Mouse (Mus musculus) gastrocnemius, adult 2 months (tissue): Measurements from ENCODE around the gene Rpl3l. TPM values are rescaled to one million over a fixed set of nuclear protein-coding genes. Genes with fewer than 3 reads are reported as not detected.

Experiments
- DNase-seq: peaks from one replicate; pipeline ENCODE4 v3.0.0; 2022
- H3K27ac ChIP-seq: fragments of 200-600 bp; 2 replicates; pipeline ENCODE4 v1.8.1; 2022; ENCODE audit warnings: mild to moderate bottlenecking
- H3K4me3 ChIP-seq: fragments of 200-600 bp; 2 replicates; pipeline ENCODE4 v1.8.1; 2022; ENCODE audit warnings: mild to moderate bottlenecking, moderate library complexity
- CTCF ChIP-seq: fragments of 200-600 bp; IDR thresholded peaks from 2 replicates; pipeline ENCODE4 v1.8.1; 2022; ENCODE audit warnings: antibody characterized with exemption, mild to moderate bottlenecking, moderate library complexity
- intact Hi-C: fragments of 180-260 bp; cut with DNase I; formaldehyde crosslinking; loops from one replicate; pipeline ENCODE4 v1.15.1; 2025
- total RNA-seq, 2 experiments: library from RNA; stranded (reverse); gene quantifications; 2 replicates each; pipeline ENCODE4 v1.2.3; 2021

The Rpl3l gene
- total RNA-seq, 2 experiments from 2014 or later = 753 to 889 TPM

GRCm38 (mm10) chr17:24722220-24722924 lies 5.2 kb upstream of the Rpl3l start:
- H3K27ac ChIP-seq = peak overlapping the region; percentile 51
- intact Hi-C loops = no loop called here
- DNase-seq = no peak
- peak overlapping the region; percentile 98 for H3K4me3 ChIP-seq
- TF ChIP-seq CTCF = no peak

DNA sequence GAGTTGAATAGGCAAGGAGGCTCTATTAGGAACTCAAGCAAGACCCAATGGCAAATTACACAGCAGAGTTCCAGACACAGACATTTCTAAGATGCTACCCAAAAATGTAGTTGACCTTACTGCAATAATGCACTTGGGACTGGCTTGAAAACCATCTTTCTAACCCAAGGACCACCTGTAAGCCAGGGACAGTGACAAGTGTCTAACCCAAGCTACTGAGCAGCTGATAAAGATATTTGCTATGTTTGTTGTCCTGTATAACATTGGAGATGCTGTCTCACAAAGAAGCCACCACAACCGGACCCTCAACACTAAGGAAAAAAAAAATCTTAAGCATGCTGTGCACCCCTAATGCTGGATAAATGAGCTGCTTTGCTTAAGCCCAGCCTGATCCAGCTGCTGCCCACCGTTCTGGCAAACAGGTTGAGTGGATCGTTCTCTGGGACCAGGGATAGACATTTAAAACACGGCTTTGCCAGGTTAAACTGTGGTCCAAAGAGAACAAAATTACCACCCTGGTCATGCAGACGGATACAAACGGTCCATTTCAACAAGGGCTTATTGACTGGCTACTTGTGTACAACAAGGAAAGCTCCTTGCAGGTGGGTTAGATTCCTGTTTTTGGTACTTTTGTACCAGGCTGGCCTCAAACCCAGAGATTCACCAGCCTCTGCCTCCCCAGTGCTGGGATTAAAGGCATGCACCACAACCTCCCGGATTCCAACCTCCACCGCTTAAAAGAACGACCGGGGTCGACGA lies 4.3 kb upstream of the Rpl3l start:
- intact Hi-C loops = no loop called here
- Histone ChIP-seq H3K27ac (peak overlapping the region; percentile 97), H3K4me3 (peak overlapping the region; percentile 98)
- no peak for DNase-seq
- TF ChIP-seq CTCF = no peak

DNA sequence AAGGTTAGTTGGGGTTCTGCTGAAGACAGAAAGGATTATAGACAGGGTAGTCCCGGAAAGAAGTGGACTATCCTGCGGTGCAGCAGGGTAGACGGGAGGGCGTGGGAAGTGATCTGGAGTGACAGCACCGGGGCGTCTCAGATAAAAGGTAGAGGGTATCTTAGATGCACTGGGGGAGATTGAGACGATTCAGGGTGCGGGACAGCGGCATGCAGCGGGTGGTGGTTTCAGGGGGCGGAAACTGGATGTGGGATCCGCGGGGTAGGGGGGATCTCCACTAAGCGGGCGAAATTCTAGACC lies 3.8 kb upstream of the Rpl3l start:
- DNase-seq = no peak
- TF ChIP-seq CTCF = no peak
- peak overlapping the region; percentile 97 for H3K27ac ChIP-seq
- intact Hi-C loops = no loop called here
- H3K4me3 ChIP-seq = peak overlapping the region; percentile 98

DNA sequence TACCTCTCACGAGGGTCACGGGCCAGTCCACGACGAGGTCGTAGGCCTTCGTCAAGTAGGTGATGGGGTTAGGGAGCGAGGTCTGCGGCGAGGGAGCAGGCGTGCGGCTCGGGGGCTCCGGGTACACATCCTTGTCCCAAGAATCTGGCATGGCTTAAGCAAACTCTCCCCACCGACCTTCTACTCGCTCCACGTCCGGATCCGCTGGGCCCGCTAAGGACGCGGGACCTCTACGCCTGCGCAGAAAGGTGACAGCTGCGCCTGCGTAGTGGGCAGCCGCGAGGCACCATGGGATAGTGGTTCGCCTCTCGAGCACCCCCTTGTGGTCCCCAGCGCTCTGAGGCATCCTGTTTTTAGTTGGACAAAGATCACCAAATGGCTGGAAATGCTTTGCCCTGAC lies 3.4 kb upstream of the Rpl3l start, which contains the start of gene Ndufb10:
Ndufb10 (minus strand) TSS at position 295 of the 400 bp plus-strand sequence.
- TF ChIP-seq CTCF = peak; percentile 95
- DNase-seq = peak; percentile 98

GRCm38 (mm10) chr17:24725637-24726390 lies 1.8 kb upstream of the Rpl3l start:
- DNase-seq = no peak
- intact Hi-C loops = no loop called here
- Histone ChIP-seq H3K27ac (peak overlapping the region; percentile 98), H3K4me3 (no peak overlapping the region)
- TF ChIP-seq CTCF = peak; percentile 35; the same call in 1 of the 2 replicates

More for the DNA sequence above, 3.4 kb upstream of the Rpl3l start, which contains the start of gene Ndufb10:
- Histone ChIP-seq H3K4me3 (peak within 1 kb of the TSS; percentile 98), H3K27ac (peak within 1 kb of the TSS; percentile 97)
- intact Hi-C loops = no loop called here

DNA sequence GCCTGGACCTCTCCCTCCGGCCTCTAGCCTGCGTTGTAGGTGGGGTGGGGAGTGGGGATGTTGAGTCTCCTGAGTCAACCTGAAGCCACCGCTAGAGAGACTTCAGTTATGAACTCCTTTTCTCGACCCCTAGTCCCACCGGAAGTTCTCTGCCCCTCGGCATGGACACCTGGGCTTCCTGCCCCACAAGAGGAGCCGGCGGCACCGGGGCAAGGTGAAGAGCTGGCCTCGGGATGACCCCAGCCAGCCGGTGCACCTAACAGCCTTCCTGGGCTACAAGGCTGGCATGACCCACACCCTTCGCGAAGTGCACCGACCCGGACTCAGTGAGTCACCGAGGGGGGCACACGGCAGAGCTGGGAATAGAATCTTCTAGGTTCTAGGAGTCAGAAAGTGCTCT lies 564 bp downstream of the Rpl3l start:
- no peak for TF ChIP-seq CTCF
- intact Hi-C loops = no loop called here
- Histone ChIP-seq H3K27ac (peak overlapping the region; percentile 98), H3K4me3 (peak overlapping the region; percentile 78)
- DNase-seq = peak; percentile 72

GRCm38 (mm10) chr17:24729067-24729466 lies 1.4 kb downstream of the Rpl3l start:
- peak overlapping the region; percentile 98 for H3K27ac ChIP-seq
- H3K4me3 ChIP-seq = peak overlapping the region; percentile 78
- DNase-seq = peak; percentile 81
- TF ChIP-seq CTCF = no peak
- intact Hi-C loops = no loop called here

DNA sequence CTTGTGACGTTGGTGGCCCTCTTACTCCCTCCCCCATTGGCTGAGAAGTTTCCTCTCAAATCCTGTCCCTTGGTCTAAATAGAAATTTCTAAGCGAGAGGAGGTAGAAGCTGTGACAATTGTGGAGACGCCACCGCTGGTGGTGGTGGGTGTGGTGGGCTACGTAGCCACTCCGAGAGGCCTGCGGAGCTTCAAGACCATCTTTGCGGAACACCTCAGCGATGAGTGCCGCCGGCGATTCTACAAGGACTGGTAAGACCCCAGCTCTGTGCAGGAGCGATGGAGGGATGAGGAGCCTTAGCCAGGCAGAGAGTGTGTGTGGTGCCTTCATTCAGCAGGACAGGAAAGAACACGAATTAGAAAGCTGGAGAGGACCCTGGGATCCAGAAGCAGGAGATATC lies 3.2 kb downstream of the Rpl3l start:
- DNase-seq = no peak
- peak overlapping the region; percentile 78 for H3K4me3 ChIP-seq
- intact Hi-C loops = no loop called here

DNA sequence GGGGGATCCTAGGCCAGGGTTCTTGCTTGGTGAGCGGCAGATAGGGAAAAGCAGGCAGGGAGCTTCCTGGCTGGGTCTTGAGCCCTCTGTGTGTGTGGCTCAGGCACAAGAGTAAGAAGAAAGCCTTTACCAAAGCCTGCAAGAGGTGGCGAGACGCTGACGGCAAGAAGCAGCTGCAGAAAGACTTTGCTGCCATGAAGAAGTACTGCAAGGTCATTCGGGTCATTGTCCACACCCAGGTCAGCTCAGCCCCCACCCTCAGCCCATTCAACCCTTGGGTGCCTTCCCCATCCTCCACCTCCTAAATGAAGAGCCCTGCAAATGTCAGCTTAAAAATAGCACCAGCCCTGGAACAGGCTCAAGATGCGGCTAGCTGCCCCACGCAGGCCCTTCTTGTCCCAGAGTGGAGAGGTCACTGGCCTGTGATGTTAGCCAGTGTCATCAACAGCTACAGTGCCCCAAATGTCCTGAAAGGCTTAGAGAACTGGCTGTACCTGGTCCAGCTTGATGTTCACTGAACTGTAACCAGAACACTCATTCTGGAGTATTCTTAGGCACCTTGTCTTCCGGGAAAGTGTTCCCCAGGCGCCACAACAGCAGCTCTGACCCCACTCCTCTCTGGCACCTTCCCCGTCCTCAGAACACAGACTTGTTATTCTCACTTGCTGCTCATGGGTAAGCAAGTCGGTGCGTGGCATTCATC lies 4.8 kb downstream of the Rpl3l start:
- H3K27ac ChIP-seq = peak overlapping the region; percentile 98
- TF ChIP-seq CTCF = no peak
- peak overlapping the region; percentile 78 for H3K4me3 ChIP-seq
- intact Hi-C loops = no loop called here
- peak; percentile 91 for DNase-seq

More for the DNA sequence above, 3.2 kb downstream of the Rpl3l start:
- peak overlapping the region; percentile 98 for H3K27ac ChIP-seq
- no peak for TF ChIP-seq CTCF

DNA sequence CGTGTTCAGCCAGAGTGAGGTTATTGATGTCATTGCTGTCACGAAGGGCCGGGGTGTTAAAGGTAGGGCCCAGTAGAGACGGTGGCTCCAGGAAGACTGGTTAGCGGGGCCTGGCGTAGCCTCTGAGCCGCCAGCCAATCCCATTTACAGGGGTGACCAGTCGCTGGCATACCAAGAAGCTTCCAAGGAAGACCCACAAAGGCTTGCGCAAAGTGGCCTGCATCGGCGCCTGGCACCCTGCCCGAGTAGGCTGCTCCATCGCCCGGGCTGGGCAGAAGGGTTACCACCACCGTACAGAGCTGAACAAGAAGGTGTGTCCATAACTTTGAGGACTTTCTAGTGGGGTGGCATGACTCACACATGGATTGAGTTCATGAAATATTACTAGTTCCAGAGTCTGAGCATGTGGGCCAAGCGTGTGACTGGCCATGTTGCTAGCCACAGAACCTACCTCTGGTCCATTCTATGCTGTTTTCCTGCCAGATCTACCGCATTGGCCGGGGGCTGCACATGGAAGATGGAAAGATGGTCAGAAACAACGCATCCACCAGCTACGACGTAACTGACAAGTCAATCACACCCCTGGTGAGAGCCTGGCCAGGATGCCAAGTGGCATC lies 5.9 kb downstream of the Rpl3l start:
- DNase-seq = peak; percentile 64
- intact Hi-C loops = no loop called here
- Histone ChIP-seq H3K27ac (peak overlapping the region; percentile 98), H3K4me3 (peak overlapping the region; percentile 39)
- no peak for TF ChIP-seq CTCF

GRCm38 (mm10) chr17:24734513-24734912 lies 6.9 kb downstream of the Rpl3l start:
- no peak for DNase-seq
- peak overlapping the region; percentile 39; the same call in 1 of the 2 replicates for H3K4me3 ChIP-seq
- peak; percentile 24 for TF ChIP-seq CTCF
- intact Hi-C loops = no loop called here
- H3K27ac ChIP-seq = peak overlapping the region; percentile 98

DNA sequence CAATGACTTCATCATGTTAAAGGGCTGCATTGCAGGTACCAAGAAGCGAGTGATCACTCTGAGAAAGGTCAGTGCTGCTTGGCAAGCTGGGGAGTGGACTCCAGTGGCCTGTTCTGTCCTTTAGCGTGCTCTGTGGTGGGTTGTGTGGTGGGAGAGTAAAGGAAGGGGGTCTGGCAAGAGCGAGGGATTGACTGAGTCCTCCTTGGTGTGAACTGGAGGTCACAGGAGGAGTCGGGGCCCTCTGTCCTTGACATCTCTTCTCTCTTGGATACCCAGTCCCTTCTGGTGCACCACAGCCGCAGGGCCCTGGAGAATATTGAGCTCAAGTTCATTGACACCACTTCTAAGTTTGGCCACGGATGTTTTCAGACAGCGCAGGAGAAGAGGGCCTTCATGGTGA lies 7.8 kb downstream of the Rpl3l start:
- peak overlapping the region; percentile 98 for H3K27ac ChIP-seq
- TF ChIP-seq CTCF = no peak
- peak overlapping the region; percentile 89 for H3K4me3 ChIP-seq
- no peak for DNase-seq
- intact Hi-C loops = no loop called here
